Mouse (Mus musculus) cortical plate, adult 2 months (tissue): ENCODE measurements around the gene Plekhg5.

Experiments used
- CTCF ChIP-seq: fragments of 200-500 bp; IDR thresholded peaks from 2 replicates; pipeline ENCODE4 v1.5.1; 2011; ENCODE audit warnings: mild to moderate bottlenecking, control low read depth, low read length; ENCODE audit not compliant: insufficient read depth; ENCODE audit errors: extremely low read depth
- POLR2A ChIP-seq: fragments of 200-500 bp; IDR thresholded peaks from 2 replicates; pipeline ENCODE4 v1.6.1; 2011; ENCODE audit warnings: mild to moderate bottlenecking, low read length, control low read depth; ENCODE audit not compliant: insufficient read depth; ENCODE audit errors: extremely low read depth

- no peak for TF ChIP-seq CTCF
- no peak for TF ChIP-seq POLR2A
Measured at GRCm38 (mm10) chr4:152114080-152114479, 41.8 kb downstream of the Plekhg5 start.
